Mouse (Mus musculus): ENCODE data around the gene Mical2.

Mical2 gene

GRCm38 (mm10) chr7:112275093-112275492 lies 49.4 kb downstream of the Mical2 start:
- DNase-seq (ENCODE audit: low spot score in 2 of 2) = no peak

DNA sequence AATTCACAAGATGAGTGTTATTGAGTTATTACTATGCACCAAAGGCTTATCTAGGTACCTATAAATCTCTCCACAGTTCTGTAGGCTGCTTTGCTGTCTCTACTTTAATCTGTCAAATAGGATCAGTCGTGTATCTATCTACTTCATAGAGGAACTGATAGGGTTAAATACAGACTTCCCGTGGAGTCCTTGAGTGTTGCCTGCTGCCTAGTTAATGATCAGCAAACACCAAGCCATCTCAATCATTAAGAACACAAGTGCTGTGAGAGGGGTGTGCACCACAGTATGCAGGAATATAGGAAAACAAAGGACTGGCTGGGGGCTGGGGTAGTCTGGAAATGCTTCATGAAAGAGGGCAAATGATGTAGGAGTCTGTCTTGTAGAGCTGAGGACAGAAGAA lies 50.2 kb downstream of the Mical2 start:
- no peak for DNase-seq (ENCODE audit: low spot score in 2 of 2)

DNA sequence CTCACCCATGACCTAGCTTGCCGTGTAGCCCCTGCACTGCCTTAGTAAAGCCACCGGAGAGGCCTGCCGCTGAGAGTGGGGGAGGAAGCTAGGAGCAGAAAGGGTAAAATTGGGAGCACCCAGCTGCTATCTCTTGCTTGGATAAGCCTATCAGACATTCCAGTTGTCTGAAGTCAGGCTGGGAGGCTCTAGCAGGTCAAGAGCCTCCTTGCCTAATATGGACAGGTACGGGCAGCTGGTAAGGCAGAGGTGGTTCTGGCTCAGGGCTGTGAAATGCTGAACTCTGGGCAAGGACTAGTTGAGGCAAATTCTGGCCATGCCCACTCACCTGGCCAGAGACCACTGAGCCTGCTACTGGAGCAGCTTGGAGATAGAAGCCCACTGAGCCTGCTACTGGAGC lies 51.2 kb downstream of the Mical2 start:
- DNase-seq (ENCODE audit: low spot score in 2 of 2) = peak; percentile 54 to 69

GRCm38 (mm10) chr7:112278648-112279047 lies 53.0 kb downstream of the Mical2 start:
- no peak for DNase-seq (ENCODE audit: low spot score in 2 of 2)

GRCm38 (mm10) chr7:112280474-112280873 lies 54.8 kb downstream of the Mical2 start:
- peak; percentile 71 to 87 for DNase-seq (ENCODE audit: low spot score in 2 of 2)

GRCm38 (mm10) chr7:112283606-112284310 lies 58.1 kb downstream of the Mical2 start:
- no peak for DNase-seq (ENCODE audit: low spot score in 2 of 2)

- DNase-seq (ENCODE audit: low spot score in 2 of 2) = no peak
Observed at GRCm38 (mm10) chr7:112285573-112285972, 59.9 kb downstream of the Mical2 start.

- no peak for DNase-seq (ENCODE audit: low spot score in 2 of 2)
Observed at GRCm38 (mm10) chr7:112288352-112289107, 62.9 kb downstream of the Mical2 start.

- DNase-seq (ENCODE audit: low spot score in 2 of 2) = peak in 1 of 2 experiments; percentile 37
Observed at GRCm38 (mm10) chr7:112289514-112289913, 63.9 kb downstream of the Mical2 start.

- peak; percentile 55 to 70 for DNase-seq (ENCODE audit: low spot score in 2 of 2)
Observed at GRCm38 (mm10) chr7:112289990-112290389, 64.3 kb downstream of the Mical2 start.

DNA sequence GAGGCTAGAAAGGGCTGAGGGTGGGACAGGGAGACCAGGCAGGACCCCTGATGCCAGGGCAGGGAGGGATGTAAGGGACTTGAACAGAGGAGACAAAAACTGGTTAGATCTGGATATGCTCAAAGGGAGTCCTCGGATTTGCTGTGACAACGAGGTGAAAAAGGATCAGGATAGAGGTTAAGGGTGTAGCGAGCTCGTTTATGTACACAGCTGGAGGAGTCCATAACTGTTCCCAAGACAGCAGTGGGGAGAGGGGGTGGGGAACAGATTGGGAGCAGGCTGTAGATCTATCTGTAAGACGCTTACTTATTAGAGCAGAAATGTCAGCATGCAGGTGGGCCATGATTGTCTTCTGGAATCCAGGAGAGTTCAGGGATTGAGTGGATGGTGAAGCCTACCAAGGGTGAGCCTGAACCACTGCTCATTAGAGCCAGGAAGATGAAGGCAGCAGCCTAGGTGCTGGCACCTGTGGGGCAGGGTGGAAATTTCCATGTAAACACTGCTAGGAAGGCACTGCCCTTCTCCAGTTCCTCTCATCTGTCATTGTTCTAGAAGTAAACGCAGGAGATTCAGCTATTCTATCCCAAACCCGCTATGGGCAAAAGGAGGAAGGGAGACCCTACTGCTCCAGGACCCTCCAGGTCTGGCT lies 67.9 kb downstream of the Mical2 start:
- no peak for DNase-seq (ENCODE audit: low spot score in 2 of 2)

DNA sequence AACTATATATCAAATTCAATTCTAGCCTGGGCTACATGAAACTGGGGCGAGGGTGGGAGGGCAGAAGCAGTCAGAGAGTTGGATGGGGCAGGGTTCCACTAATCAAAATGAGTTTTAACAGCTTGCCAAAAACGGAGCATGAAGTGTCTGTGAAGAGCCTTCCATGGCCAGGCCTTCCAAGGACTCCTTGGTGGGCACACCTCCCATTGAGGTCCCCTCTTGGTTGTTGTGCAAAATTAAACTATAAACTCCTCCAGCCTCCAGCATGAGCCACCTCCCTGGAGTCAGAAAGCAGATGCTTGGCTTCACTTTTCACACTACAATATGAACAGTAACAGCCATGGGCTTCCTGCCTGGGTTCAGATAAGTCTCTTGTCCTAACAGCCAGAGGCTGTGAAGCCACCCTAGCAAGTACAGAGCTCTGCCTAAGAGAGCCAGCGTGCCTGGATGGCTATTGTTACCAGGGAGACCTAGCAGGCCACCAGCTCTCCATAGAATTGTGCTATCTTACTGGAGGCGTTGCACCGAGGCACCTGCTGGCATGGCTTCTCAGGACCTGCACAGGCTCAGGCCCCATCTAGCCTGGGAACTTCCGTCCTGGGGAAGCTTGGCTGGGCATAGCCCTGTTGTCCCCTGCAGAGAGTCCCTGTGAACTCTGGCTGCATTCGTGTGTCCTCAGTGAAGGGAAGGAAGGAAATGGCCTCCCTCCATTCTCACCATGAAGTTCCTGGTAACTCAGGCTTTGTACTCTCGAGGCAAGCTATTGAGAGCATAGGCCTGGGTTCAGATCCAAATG lies 70.0 kb downstream of the Mical2 start:
- peak in 1 of 2 experiments; percentile 52 for DNase-seq (ENCODE audit: low spot score in 2 of 2)

- peak; percentile 52 to 70 for DNase-seq (ENCODE audit: low spot score in 2 of 2)
Observed at GRCm38 (mm10) chr7:112298032-112298431, 72.4 kb downstream of the Mical2 start.

DNA sequence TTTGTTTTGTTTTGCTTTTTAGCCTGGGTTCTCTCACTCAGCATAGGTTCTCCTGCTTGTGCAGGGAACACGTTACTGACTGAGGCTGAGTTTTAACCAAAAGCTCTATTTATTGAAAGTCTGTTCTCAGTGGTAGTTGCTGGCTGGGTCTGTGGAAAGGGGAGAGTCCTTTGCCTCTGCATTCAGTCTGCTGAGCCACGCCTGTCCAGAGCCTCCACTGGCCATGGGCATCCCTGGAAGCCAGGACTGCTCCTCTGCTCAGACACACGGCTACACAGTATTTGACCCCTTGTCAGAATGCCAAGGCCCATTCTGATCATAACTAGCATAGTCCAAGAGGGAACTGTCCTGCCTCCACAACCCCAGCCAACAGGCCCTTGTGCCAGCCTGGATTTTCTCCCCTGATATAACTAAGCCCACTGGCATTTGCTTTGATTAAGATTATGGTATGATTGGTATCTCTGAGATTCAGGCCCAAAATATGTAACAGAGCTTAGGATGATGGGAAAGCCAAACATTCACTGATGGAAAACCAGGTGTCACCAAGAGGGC lies 73.3 kb downstream of the Mical2 start:
- peak in 1 of 2 experiments; percentile 47 for DNase-seq (ENCODE audit: low spot score in 2 of 2)

- peak; percentile 84 to 87 for DNase-seq (ENCODE audit: low spot score in 2 of 2)
Observed at GRCm38 (mm10) chr7:112299521-112300096, 74.0 kb downstream of the Mical2 start.

DNA sequence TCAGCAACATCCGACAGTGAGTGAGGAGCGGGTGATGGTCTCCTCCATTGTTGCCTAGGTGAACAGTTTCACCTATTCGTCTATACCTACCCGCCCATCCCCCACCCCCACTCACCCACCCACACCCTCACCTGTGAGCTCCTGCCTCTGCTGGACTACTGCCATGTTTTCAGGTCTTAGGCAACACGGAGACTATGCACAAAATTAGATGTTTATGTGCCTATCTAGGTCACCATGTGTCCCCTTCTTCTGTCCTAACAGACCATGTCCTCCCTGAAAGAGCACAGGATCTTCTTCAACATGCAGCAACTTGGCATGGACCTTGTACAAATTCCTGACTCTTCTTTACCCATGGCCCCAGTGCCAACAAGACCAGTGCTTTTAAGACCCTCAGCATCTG lies 74.5 kb downstream of the Mical2 start:
- no peak for DNase-seq (ENCODE audit: low spot score in 2 of 2)

GRCm38 (mm10) chr7:112301052-112301451 lies 75.4 kb downstream of the Mical2 start:
- DNase-seq (ENCODE audit: low spot score in 2 of 2) = no peak

DNA sequence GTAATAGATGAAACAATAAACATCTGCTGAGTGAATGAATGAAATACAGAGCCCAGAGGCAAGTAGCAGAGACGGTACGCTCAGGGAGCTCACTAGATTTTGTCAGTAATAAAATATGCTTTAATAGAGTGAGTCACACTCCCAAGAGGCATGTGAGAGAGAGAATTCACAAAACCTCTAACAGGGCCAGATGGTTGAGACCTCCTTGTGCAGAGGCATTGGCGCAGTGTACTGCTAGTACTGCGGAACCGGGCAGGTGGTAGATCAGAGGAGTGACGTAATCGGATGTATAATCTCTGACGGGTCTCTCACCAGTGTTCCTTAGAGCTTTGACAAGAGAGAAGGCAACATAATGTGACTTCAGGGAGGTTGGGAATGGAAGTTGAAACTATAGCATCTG lies 78.7 kb downstream of the Mical2 start:
- DNase-seq (ENCODE audit: low spot score in 2 of 2) = peak; percentile 47 to 56

- DNase-seq (ENCODE audit: low spot score in 2 of 2) = no peak
Observed at GRCm38 (mm10) chr7:112309289-112310016, 83.8 kb downstream of the Mical2 start.

DNA sequence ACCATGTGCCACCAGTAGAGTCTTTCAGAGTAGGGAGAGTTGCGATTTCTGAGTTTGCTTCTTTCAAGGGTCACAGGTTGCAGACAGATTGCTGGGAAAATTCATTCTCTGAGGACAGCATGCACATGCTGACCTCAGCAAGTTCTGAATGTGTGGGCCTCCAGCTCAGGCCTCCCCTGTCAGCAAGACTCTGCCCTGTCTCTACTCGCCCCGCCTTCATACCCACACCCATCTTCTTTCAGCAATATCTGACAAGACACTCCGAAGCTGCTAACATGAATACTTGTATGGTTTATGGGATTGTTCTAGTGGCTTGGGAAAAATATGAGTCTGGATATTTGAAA lies 84.3 kb downstream of the Mical2 start:
- DNase-seq (ENCODE audit: low spot score in 2 of 2) = no peak

DNA sequence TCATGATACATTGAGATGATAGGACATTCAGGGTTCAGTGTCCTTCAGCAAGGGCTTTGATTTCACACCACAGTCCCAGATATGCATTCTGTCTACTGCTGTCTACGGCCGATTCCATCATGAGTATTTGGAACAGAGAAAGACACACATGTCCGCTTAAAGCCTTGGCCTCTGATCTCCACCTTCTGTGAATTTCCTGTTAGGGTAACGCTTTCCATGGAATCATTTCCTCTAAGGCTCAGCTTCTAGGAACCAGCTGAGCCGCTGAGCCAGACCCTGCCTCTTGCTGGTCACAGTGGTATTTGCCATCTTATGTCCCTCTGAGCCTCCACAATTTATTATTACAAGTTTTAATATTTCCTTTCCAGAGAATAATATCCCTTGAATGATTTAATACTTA lies 87.6 kb downstream of the Mical2 start:
- DNase-seq (ENCODE audit: low spot score in 2 of 2) = no peak

All from heart, adult 9 months (tissue).